Mouse (Mus musculus): ENCODE results near the gene Irgc1. TPM values are rescaled to one million over a fixed set of nuclear protein-coding genes. Genes with fewer than 3 reads are reported as not detected.

The Irgc1 gene
- polyA plus RNA-seq, 1 experiment from 2014 or later = not detected

DNA sequence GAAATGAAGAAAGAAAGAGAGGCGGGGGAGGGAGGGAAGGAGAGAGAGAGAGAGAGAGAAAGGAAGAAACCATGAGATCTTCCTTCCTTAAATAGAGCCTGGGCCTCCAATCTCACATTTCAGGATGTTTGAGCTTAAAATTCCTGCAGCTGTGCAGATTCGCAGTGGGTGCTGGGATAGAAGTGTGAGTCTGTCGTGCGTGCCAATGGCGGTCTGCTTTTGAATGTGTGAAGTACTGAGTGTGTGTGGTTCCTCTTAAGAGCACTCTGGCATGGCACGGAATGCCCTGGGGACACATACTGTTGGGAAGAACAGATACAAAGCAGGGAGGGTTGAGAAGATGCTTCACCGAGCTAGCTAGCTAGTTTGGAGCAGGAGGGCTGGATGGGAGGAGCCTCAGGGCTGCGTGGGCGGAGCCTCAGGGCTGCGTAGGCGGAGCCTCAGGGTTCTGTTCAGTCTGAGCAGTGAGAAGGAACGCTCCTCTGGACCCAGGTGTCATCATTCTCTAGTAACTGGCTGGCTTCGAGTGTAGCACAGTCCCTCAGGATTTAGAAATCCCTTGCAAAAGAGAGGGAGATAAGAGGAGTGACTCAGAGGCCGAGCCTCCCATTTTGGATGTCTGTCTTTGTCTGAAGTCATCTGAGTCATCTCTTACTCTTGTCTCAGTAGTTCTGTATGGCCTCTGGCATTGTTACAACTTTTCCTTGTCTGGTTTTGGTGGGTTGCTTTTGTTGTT lies 3.1 kb downstream of the Irgc1 start:
- Histone ChIP-seq H3K4me1 (ENCODE audit: control insufficient read depth, insufficient read depth, low read length) (no peaks in the 10 kb centered on the region), H3K36me3 (ENCODE audit: control insufficient read depth, insufficient read depth, low read length) (no peaks in the 10 kb centered on the region), H3K9ac (ENCODE audit: low read depth, low read length) (no peak overlapping the region), H3K4me3 (ENCODE audit: low read depth, low read length) (no peak overlapping the region), H3K9me3 (replicated peaks; ENCODE audit: control insufficient read depth, low read length) (no peaks in the 10 kb centered on the region), H3K27me3 (ENCODE audit: control insufficient read depth, insufficient read depth, low read length) (no peaks in the 10 kb centered on the region), H3K27ac (ENCODE audit: low read depth, low read length) (no peak overlapping the region), H3K4me2 (no peak overlapping the region)
- 41% methylated on average over 14 of the region's 14 CpGs for WGBS (ENCODE audit: insufficient replicate concordance)
- ATAC-seq (replicated peaks; ENCODE audit: insufficient number of reproducible peaks, low FRiP score, low TSS enrichment) = no peak

DNA sequence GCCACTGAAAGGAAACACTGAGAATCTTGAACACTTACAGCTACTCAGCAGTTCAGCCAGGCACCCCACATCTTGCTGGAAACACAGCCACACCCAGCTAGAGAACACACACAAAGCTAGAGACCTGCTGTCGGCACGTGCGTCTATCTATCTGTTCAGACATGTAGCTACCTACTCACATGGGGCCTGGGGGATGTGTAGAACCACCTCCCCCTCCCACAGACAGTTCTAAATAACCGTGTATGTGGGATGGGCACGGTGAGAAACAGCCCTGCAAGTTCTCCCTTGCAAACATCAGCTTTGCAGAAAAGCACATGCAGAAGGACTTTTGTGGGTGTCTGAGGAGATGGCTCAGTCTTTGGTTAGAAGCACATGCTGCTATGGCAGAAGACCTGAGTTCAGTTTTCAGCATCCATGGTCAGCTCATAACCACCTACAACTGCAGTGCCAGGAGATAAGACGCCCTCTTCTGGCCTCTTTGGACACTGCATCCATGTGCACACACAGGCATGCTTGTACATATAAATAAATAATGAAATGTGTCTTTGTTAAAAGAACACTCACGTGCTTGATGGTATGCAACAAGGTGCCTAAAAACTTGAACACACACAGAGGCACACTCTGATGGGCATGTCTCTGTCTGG lies 5.3 kb downstream of the Irgc1 start:
- no peaks in the 10 kb centered on the region for H3K27me3 ChIP-seq (ENCODE audit: control insufficient read depth, insufficient read depth, low read length)
- WGBS (ENCODE audit: insufficient replicate concordance) = 74% methylated on average over 7 of the region's 7 CpGs
- H3K27ac ChIP-seq (ENCODE audit: low read depth, low read length) = no peak overlapping the region
- no peak overlapping the region for H3K4me2 ChIP-seq
- no peak overlapping the region for H3K4me3 ChIP-seq (ENCODE audit: low read depth, low read length)
- no peak overlapping the region for H3K9ac ChIP-seq (ENCODE audit: low read depth, low read length)
- no peaks in the 10 kb centered on the region for H3K4me1 ChIP-seq (ENCODE audit: control insufficient read depth, insufficient read depth, low read length)
- H3K36me3 ChIP-seq (ENCODE audit: control insufficient read depth, insufficient read depth, low read length) = no peaks in the 10 kb centered on the region
- no peaks in the 10 kb centered on the region for H3K9me3 ChIP-seq (replicated peaks; ENCODE audit: control insufficient read depth, low read length)
- no peak for ATAC-seq (replicated peaks; ENCODE audit: insufficient number of reproducible peaks, low FRiP score, low TSS enrichment)

DNA sequence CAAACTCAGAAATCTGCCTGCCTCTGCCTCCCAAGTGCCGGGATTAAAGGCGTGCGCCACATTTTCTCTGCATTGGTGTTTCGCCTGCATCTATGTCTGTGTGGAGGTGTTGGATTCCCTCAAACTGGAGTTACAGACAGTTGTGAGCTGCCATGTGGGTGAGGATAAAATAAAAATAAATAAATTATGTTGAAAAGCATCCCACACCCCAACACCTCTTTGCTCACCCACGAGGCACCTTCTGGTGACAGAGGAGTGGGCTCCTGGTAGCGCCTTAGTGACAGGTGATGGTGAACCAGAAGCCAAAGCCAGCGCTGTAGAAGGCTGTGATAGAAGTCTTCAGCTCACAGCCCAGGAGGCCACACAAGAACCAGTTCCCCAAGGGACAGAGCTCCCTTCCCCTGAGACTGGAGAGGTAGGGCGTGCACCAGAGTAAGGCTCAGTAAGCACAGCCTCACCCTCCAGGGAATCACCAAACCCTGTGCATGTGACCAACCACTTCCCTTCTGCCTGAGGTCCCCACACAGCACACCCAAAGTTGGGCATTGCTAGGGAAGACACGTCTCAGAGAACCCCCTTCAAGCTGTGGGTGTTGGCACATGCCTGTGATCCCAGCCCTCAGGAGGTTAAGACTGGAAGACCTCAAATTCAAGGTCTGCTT lies 6.7 kb downstream of the Irgc1 start:
- no peak overlapping the region for H3K4me3 ChIP-seq (ENCODE audit: low read depth, low read length)
- no peaks in the 10 kb centered on the region for H3K27me3 ChIP-seq (ENCODE audit: control insufficient read depth, insufficient read depth, low read length)
- H3K4me2 ChIP-seq = no peak overlapping the region
- no peak overlapping the region for H3K9ac ChIP-seq (ENCODE audit: low read depth, low read length)
- ATAC-seq (replicated peaks; ENCODE audit: insufficient number of reproducible peaks, low FRiP score, low TSS enrichment) = no peak
- 85% methylated on average over 9 of the region's 9 CpGs for WGBS (ENCODE audit: insufficient replicate concordance)
- H3K36me3 ChIP-seq (ENCODE audit: control insufficient read depth, insufficient read depth, low read length) = no peaks in the 10 kb centered on the region
- no peak overlapping the region for H3K27ac ChIP-seq (ENCODE audit: low read depth, low read length)
- no peaks in the 10 kb centered on the region for H3K9me3 ChIP-seq (replicated peaks; ENCODE audit: control insufficient read depth, low read length)
- no peaks in the 10 kb centered on the region for H3K4me1 ChIP-seq (ENCODE audit: control insufficient read depth, insufficient read depth, low read length)

DNA sequence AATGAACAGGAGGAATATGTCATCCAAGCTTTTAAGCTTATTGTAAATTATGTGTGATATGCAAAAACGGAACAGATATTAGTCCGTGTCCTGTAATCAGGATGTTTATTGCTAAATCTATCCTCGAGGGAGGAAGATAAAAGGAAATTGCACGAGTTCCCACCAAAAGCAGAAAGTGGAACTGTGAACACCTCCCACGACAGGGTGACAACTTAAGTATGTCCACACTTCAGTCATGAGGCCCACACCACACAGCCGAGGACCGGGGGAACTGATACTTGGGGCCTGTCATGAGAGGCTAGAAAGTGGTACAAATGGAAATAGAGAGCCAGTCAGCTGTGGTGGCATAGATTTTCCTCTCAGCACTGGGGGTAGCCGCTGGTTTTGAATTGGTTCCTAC lies 9.8 kb downstream of the Irgc1 start:
- Histone ChIP-seq H3K4me1 (ENCODE audit: control insufficient read depth, insufficient read depth, low read length) (peaks cover 3% of the 10 kb centered on the region; the same call in 1 of the 2 replicates), H3K27ac (ENCODE audit: low read depth, low read length) (no peak overlapping the region), H3K4me3 (ENCODE audit: low read depth, low read length) (no peak overlapping the region), H3K9me3 (replicated peaks; ENCODE audit: control insufficient read depth, low read length) (no peaks in the 10 kb centered on the region), H3K4me2 (no peak overlapping the region), H3K27me3 (ENCODE audit: control insufficient read depth, insufficient read depth, low read length) (no peaks in the 10 kb centered on the region), H3K36me3 (ENCODE audit: control insufficient read depth, insufficient read depth, low read length) (no peaks in the 10 kb centered on the region), H3K9ac (ENCODE audit: low read depth, low read length) (no peak overlapping the region)
- WGBS (ENCODE audit: insufficient replicate concordance) = 61% methylated on average over 8 of the region's 8 CpGs
- ATAC-seq (replicated peaks; ENCODE audit: insufficient number of reproducible peaks, low FRiP score, low TSS enrichment) = no peak

DNA sequence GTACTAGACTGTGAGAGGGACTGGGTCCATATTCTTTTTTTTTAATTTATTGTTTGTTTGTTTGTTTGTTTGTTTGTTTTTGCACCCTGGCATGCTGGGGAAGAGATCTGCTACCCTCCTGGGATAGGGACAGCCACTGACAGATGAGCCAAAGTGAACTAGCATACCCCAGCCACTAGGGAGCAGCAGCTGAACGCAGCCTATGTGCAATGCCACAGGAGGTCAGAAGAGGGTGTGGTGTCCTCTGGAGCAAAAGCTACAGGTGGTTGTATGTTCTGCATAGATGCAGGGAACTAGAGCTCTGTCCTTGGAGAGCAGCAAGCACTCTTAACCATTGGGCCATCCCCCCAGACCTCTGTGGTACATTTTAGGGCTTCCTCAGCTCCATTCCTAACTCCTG lies 10.3 kb downstream of the Irgc1 start:
- ATAC-seq (replicated peaks; ENCODE audit: insufficient number of reproducible peaks, low FRiP score, low TSS enrichment) = no peak
- H3K4me3 ChIP-seq (ENCODE audit: low read depth, low read length) = no peak overlapping the region
- H3K27me3 ChIP-seq (ENCODE audit: control insufficient read depth, insufficient read depth, low read length) = no peaks in the 10 kb centered on the region
- WGBS (ENCODE audit: insufficient replicate concordance) = 13% methylated on average over 1 of the region's 1 CpGs
- no peaks in the 10 kb centered on the region for H3K36me3 ChIP-seq (ENCODE audit: control insufficient read depth, insufficient read depth, low read length)
- H3K9me3 ChIP-seq (replicated peaks; ENCODE audit: control insufficient read depth, low read length) = no peaks in the 10 kb centered on the region
- H3K27ac ChIP-seq (ENCODE audit: low read depth, low read length) = no peak overlapping the region
- H3K9ac ChIP-seq (ENCODE audit: low read depth, low read length) = no peak overlapping the region
- H3K4me2 ChIP-seq = no peak overlapping the region
- peaks cover 3% of the 10 kb centered on the region; the same call in 1 of the 2 replicates for H3K4me1 ChIP-seq (ENCODE audit: control insufficient read depth, insufficient read depth, low read length)

DNA sequence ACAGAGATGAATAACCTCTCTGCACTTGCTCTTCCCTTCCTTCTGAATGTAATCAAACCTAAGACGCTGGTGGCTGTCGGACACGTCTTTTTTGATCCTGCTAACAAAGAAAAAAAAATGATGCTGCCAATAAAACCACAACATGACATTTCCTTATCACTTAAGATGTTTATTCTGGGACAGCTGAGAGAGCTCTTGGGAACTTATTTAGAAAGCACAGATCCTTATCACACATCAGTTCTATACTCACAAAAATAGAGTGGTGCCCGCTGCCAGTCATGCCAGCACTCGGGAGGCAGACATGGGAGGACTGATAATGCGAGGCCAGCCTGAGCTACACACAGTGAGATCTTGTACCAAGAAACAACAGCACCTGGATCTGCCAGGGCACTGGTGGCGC lies 12.2 kb downstream of the Irgc1 start:
- 64% methylated on average over 7 of the region's 7 CpGs for WGBS (ENCODE audit: insufficient replicate concordance)
- no peak for ATAC-seq (replicated peaks; ENCODE audit: insufficient number of reproducible peaks, low FRiP score, low TSS enrichment)
- H3K4me3 ChIP-seq (ENCODE audit: low read depth, low read length) = no peak overlapping the region
- no peak overlapping the region for H3K27ac ChIP-seq (ENCODE audit: low read depth, low read length)
- peaks cover 3% of the 10 kb centered on the region; the same call in 1 of the 2 replicates for H3K4me1 ChIP-seq (ENCODE audit: control insufficient read depth, insufficient read depth, low read length)
- H3K27me3 ChIP-seq (ENCODE audit: control insufficient read depth, insufficient read depth, low read length) = no peaks in the 10 kb centered on the region
- H3K9ac ChIP-seq (ENCODE audit: low read depth, low read length) = no peak overlapping the region
- H3K9me3 ChIP-seq (replicated peaks; ENCODE audit: control insufficient read depth, low read length) = no peaks in the 10 kb centered on the region
- no peaks in the 10 kb centered on the region for H3K36me3 ChIP-seq (ENCODE audit: control insufficient read depth, insufficient read depth, low read length)
- H3K4me2 ChIP-seq = no peak overlapping the region

DNA sequence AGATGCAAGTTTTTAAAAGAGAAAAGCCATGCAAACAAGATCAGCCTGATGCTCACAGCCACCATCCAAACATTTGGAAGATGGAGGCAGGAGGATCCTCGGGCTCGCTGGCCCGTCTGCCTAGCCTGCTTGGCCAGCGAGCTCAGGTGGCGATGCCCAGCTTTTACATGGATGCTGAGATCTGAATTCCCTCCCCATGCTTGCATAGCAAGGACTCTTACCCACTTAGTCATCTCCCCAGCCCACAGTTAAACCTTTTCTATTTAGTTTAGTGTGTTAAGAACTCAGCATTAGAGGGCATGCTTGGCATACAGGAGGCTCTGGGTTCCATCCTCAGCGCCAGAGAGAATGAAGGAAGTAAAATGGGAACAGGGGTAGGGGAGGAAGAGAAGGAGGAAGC lies 12.9 kb downstream of the Irgc1 start:
- Histone ChIP-seq H3K9ac (ENCODE audit: low read depth, low read length) (no peak overlapping the region), H3K27ac (ENCODE audit: low read depth, low read length) (no peak overlapping the region), H3K4me1 (ENCODE audit: control insufficient read depth, insufficient read depth, low read length) (peaks cover 3% of the 10 kb centered on the region; the same call in 1 of the 2 replicates), H3K9me3 (replicated peaks; ENCODE audit: control insufficient read depth, low read length) (no peaks in the 10 kb centered on the region), H3K4me3 (ENCODE audit: low read depth, low read length) (no peak overlapping the region), H3K27me3 (ENCODE audit: control insufficient read depth, insufficient read depth, low read length) (peaks cover 1% of the 10 kb centered on the region; the same call in 1 of the 2 replicates), H3K4me2 (no peak overlapping the region), H3K36me3 (ENCODE audit: control insufficient read depth, insufficient read depth, low read length) (no peaks in the 10 kb centered on the region)
- ATAC-seq (replicated peaks; ENCODE audit: insufficient number of reproducible peaks, low FRiP score, low TSS enrichment) = no peak
- WGBS (ENCODE audit: insufficient replicate concordance) = 86% methylated on average over 6 of the region's 6 CpGs

DNA sequence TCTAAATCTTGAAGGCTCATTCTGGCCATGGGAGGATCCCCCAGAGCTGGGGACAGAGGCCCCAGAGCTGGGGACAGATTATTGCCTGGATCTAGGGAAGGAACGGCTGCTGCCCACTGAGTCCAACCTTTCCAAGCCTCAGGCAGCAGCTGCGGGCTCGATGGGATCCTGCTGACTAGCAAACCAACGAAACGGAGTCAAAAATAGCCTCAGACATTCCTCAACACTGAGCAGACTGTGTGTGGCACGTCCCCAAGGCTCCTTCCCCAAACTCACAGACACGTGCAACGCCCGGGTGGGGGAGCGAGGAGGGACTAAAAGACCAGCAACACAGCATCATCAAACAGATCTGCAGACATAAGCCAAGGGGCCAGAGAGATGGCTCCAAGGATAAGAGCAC lies 14.1 kb downstream of the Irgc1 start:
- Histone ChIP-seq H3K36me3 (ENCODE audit: control insufficient read depth, insufficient read depth, low read length) (no peaks in the 10 kb centered on the region), H3K27ac (ENCODE audit: low read depth, low read length) (no peak overlapping the region), H3K4me3 (ENCODE audit: low read depth, low read length) (no peak overlapping the region), H3K9me3 (replicated peaks; ENCODE audit: control insufficient read depth, low read length) (no peaks in the 10 kb centered on the region), H3K4me1 (ENCODE audit: control insufficient read depth, insufficient read depth, low read length) (peaks cover 3% of the 10 kb centered on the region; the same call in 1 of the 2 replicates), H3K4me2 (no peak overlapping the region), H3K9ac (ENCODE audit: low read depth, low read length) (0 out of 2 replicates have a peak overlapping the region, but pooled peaks have one; percentile 16), H3K27me3 (ENCODE audit: control insufficient read depth, insufficient read depth, low read length) (peaks cover 13% of the 10 kb centered on the region)
- no peak for ATAC-seq (replicated peaks; ENCODE audit: insufficient number of reproducible peaks, low FRiP score, low TSS enrichment)
- WGBS (ENCODE audit: insufficient replicate concordance) = 51% methylated on average over 10 of the region's 10 CpGs

All from heart, embryonic 11.5 days (tissue).